Comparison of ENCODE assay signal across 31 mouse cellular contexts in genomic region chr17:8225746-8226145, GRCm38 (mm10). TPM values are rescaled to one million over a fixed set of nuclear protein-coding genes. Genes with fewer than 3 reads are reported as not detected.
A peak's percentile ranks its signal among the peaks of the same experiment; 100 is the strongest.
DNase-seq lines count a peak whose midpoint lies in the region; ATAC-seq lines count a peak whose summit lies in the region.
"Had no signal": no experiment of that assay in that cellular context is flagged by ENCODE, and none has a peak within 500 bp of the region (broad histone marks: within the 10 kb centered on the region; RNA-seq: fewer than 3 reads in every experiment).

No protein-coding gene starts in this region.

- no peak overlapping the region for H3K4me3 ChIP-seq in brown adipose tissue, adult 24 weeks (ENCODE audit: insufficient read depth, low read depth, low read length)
- H3K4me3 ChIP-seq: forebrain, embryonic 10.5 days; heart, embryonic 15.5 days; left cerebral cortex, adult 2 months; liver, embryonic 13.5 days; midbrain, embryonic 10.5 days had no signal

- peak; percentile 68 to 71 for DNase-seq in spleen, postnatal 36 days (ENCODE audit: low spot score in 2 of 2)
- DNase-seq in spleen, adult 12 weeks (ENCODE audit: low spot score): no peak
- no peak for DNase-seq in cerebellum, adult 9-10 months
- no peak for DNase-seq in kidney, postnatal 4 days
- no peak for DNase-seq in gastrocnemius, postnatal 14 days
- DNase-seq: adrenal gland, postnatal 10 days; cerebellum, adult 11 months; cerebellum, postnatal 10 days; forebrain, postnatal 0 days; gastrocnemius, postnatal 36 days; heart, postnatal 4 days; kidney, adult 9 months; kidney, postnatal 36 days; liver, embryonic 13.5 days; lung, embryonic 14.5 days; spleen, adult 18-20 months; thymus, adult 18-20 months; thymus, postnatal 36 days had no signal

- intact Hi-C loops in gastrocnemius, postnatal 14 days (cut with DNase I; ENCODE audit: low total_unique reads): no loop called here

- peak overlapping the region; percentile 39; the same call in 1 of the 2 replicates for H3K27ac ChIP-seq in brown adipose tissue, adult 24 weeks (replicated peaks; ENCODE audit: low read depth, low read length)
- H3K27ac ChIP-seq: forebrain, embryonic 10.5 days; heart, embryonic 15.5 days; hindbrain, embryonic 14.5 days; left cerebral cortex, adult 2 months; liver, embryonic 13.5 days; midbrain, embryonic 10.5 days had no signal

- peak; percentile 84 for ATAC-seq in megakaryocyte progenitor cell, adult 5-6 weeks (replicated peaks; ENCODE audit: poor library complexity)
- ATAC-seq: forebrain, postnatal 0 days; midbrain, embryonic 16.5 days had no signal

- H3K4me1 ChIP-seq in brown adipose tissue, adult 24 weeks (ENCODE audit: control insufficient read depth, insufficient read depth, insufficient read length, low read length): no peaks in the 10 kb centered on the region
- H3K4me1 ChIP-seq: forebrain, embryonic 10.5 days; heart, embryonic 15.5 days; liver, embryonic 13.5 days had no signal

RNA-seq across cellular contexts. Expression of gene Ccr6, which starts 10.1 kb away (rescaled TPM):
- not detected in 2 replicates for polyA plus RNA-seq in brown adipose tissue, adult 24 weeks (2012; ENCODE audit: insufficient read depth, insufficient read length, missing spikeins)
- not detected in 2 replicates for total RNA-seq in megakaryocyte progenitor cell, adult 5-6 weeks (2015)
- total RNA-seq in megakaryocyte progenitor cell, adult 5-6 weeks (2017): not detected in 2 replicates
- not detected for total RNA-seq in gastrocnemius, postnatal 14 days (2021)
- total RNA-seq: forebrain, postnatal 0 days; gastrocnemius, postnatal 36 days; heart, postnatal 4 days; left cerebral cortex, adult 2 months had no signal
- polyA plus RNA-seq: brain, embryonic 14.5 days; C2C12; embryonic facial prominence, embryonic 11.5 days; forebrain, embryonic 10.5 days; forebrain, postnatal 0 days; hindbrain, embryonic 14.5 days; limb, embryonic 14.5 days; lung, embryonic 14.5 days; midbrain, embryonic 10.5 days; midbrain, embryonic 16.5 days; neural tube, embryonic 14.5 days had no signal

RNA-seq across cellular contexts. Expression of gene Mpc1, which starts 57.0 kb away (rescaled TPM):
- 3,579 and 4,573 TPM in 2 replicates for polyA plus RNA-seq in brown adipose tissue, adult 24 weeks (2012; ENCODE audit: insufficient read depth, insufficient read length, missing spikeins)
- total RNA-seq in megakaryocyte progenitor cell, adult 5-6 weeks (2015): 234 and 269 TPM in 2 replicates
- total RNA-seq in megakaryocyte progenitor cell, adult 5-6 weeks (2017): 143 and 175 TPM in 2 replicates
- 100 to 1,000 TPM; 266 to 303 TPM for total RNA-seq in gastrocnemius, postnatal 14 days (2021)

Comparison
In these comparisons a context has a peak if more than half of its experiments do, and no peak if none do; other contexts are left out.
1. DNase-seq: peak in spleen, postnatal 36 days (2 of 2); none in spleen, adult 12 weeks (single experiment), cerebellum, adult 9-10 months (single experiment), kidney, postnatal 4 days (0 of 2) and gastrocnemius, postnatal 14 days (single experiment).